Mouse (Mus musculus) layer of hippocampus, adult 2 months (tissue): Measurements from ENCODE around the gene Grm4. TPM values are rescaled to one million over a fixed set of nuclear protein-coding genes. Genes with fewer than 3 reads are reported as not detected.

Experiments
- DNase-seq, 2 experiments: peaks; one replicate each; pipeline ENCODE4 v3.0.0; 2022; ENCODE audit warnings: low spot score in 2 of 2
- H3K27ac ChIP-seq: fragments of 200-600 bp; 2 replicates; pipeline ENCODE4 v1.8.1; 2022
- H3K4me3 ChIP-seq: fragments of 200-600 bp; 2 replicates; pipeline ENCODE4 v1.8.1; 2022; ENCODE audit warnings: mild to moderate bottlenecking
- CTCF ChIP-seq: fragments of 200-600 bp; conservative IDR thresholded peaks from 2 replicates; pipeline ENCODE4 v1.8.1; 2022; ENCODE audit warnings: antibody characterized with exemption, mild to moderate bottlenecking, moderate library complexity
- total RNA-seq, 2 experiments: library from RNA; stranded (reverse); gene quantifications; 2 replicates each; pipeline ENCODE4 v1.2.3; 2021

The Grm4 gene
- total RNA-seq, 2 experiments from 2014 or later, result 7.9 to 9.6 TPM

- peak in 1 of 2 experiments; percentile 8 for DNase-seq
- no peak overlapping the region for H3K27ac ChIP-seq
Observed at GRCm38 (mm10) chr17:27488173-27488823, 32.9 kb downstream of the Grm4 start.

GRCm38 (mm10) chr17:27485940-27486339, 35.3 kb downstream of the Grm4 start:
- no peak for DNase-seq
- Histone ChIP-seq H3K27ac (no peak overlapping the region), H3K4me3 (no peak overlapping the region)
- TF ChIP-seq CTCF, result no peak

More at GRCm38 (mm10) chr17:27488173-27488823, 32.9 kb downstream of the Grm4 start:
- no peak for TF ChIP-seq CTCF
- H3K4me3 ChIP-seq, result no peak overlapping the region

- Histone ChIP-seq H3K27ac (no peak overlapping the region), H3K4me3 (no peak overlapping the region)
- TF ChIP-seq CTCF, result no peak
- no peak for DNase-seq
Observed at GRCm38 (mm10) chr17:27483571-27483970, 37.6 kb downstream of the Grm4 start.

GRCm38 (mm10) chr17:27480143-27481103, 40.8 kb downstream of the Grm4 start:
- no peak for TF ChIP-seq CTCF
- peak; percentile 18 to 29 for DNase-seq

GRCm38 (mm10) chr17:27475650-27476049, 45.6 kb downstream of the Grm4 start:
- no peak for TF ChIP-seq CTCF
- Histone ChIP-seq H3K27ac (no peak overlapping the region), H3K4me3 (no peak overlapping the region)
- DNase-seq, result no peak

More at GRCm38 (mm10) chr17:27480143-27481103, 40.8 kb downstream of the Grm4 start:
- H3K27ac ChIP-seq, result no peak overlapping the region
- no peak overlapping the region; the same call in 1 of the 2 replicates for H3K4me3 ChIP-seq

- Histone ChIP-seq H3K4me3 (no peak overlapping the region), H3K27ac (no peak overlapping the region)
- no peak for TF ChIP-seq CTCF
- DNase-seq, result no peak
Observed at GRCm38 (mm10) chr17:27466620-27467019, 54.6 kb downstream of the Grm4 start.

GRCm38 (mm10) chr17:27465924-27466323, 55.3 kb downstream of the Grm4 start:
- H3K4me3 ChIP-seq, result no peak overlapping the region
- no peak for TF ChIP-seq CTCF
- no peak for DNase-seq
- H3K27ac ChIP-seq, result no peak overlapping the region

- no peak overlapping the region for H3K27ac ChIP-seq
- H3K4me3 ChIP-seq, result no peak overlapping the region
- no peak for TF ChIP-seq CTCF
- DNase-seq, result no peak
Observed at GRCm38 (mm10) chr17:27464327-27464962, 56.8 kb downstream of the Grm4 start.

- Histone ChIP-seq H3K4me3 (no peak overlapping the region), H3K27ac (no peak overlapping the region)
- TF ChIP-seq CTCF, result no peak
- no peak for DNase-seq
Observed at GRCm38 (mm10) chr17:27459979-27460378, 61.2 kb downstream of the Grm4 start.

- no peak for DNase-seq
- no peak overlapping the region for H3K27ac ChIP-seq
- TF ChIP-seq CTCF, result no peak
Observed at GRCm38 (mm10) chr17:27459241-27459640, 62.0 kb downstream of the Grm4 start.

GRCm38 (mm10) chr17:27457863-27458494, 63.2 kb downstream of the Grm4 start:
- no peak for DNase-seq
- Histone ChIP-seq H3K4me3 (no peak overlapping the region), H3K27ac (no peak overlapping the region)
- TF ChIP-seq CTCF, result no peak

More at GRCm38 (mm10) chr17:27459241-27459640, 62.0 kb downstream of the Grm4 start:
- no peak overlapping the region for H3K4me3 ChIP-seq

- TF ChIP-seq CTCF, result no peak
- Histone ChIP-seq H3K4me3 (no peak overlapping the region), H3K27ac (no peak overlapping the region)
- no peak for DNase-seq
Observed at GRCm38 (mm10) chr17:27457038-27457577, 64.1 kb downstream of the Grm4 start.
